Mouse (Mus musculus): ENCODE data around the gene Vax2.

GRCm38 (mm10) chr6:83743212-83743611, 32.1 kb downstream of the Vax2 start:
- TF ChIP-seq CTCF (IDR thresholded peaks at IDR 0.05; ENCODE audit: control insufficient read depth, insufficient read depth, low read length) (no peak), POLR2A (IDR thresholded peaks at IDR 0.05; ENCODE audit: borderline replicate concordance, control insufficient read depth, low read depth, low read length) (no peak)
